Mouse (Mus musculus) embryonic fibroblast, embryonic 13.5 days (primary cell): ENCODE measurements around the gene Ogdhl.

ENCODE experiments used
- CTCF ChIP-seq: IDR thresholded peaks from 2 replicates; pipeline ENCODE4 v1.5.1; 2011; ENCODE audit warnings: mild to moderate bottlenecking, control low read depth, low read length, moderate library complexity, borderline replicate concordance; ENCODE audit not compliant: insufficient read depth
- POLR2A ChIP-seq: IDR thresholded peaks from 2 replicates; pipeline ENCODE4 v1.6.1; 2011; ENCODE audit warnings: low read depth, mild to moderate bottlenecking, control low read depth, low read length, moderate library complexity

- TF ChIP-seq POLR2A, result no peak
- no peak for TF ChIP-seq CTCF
These were observed 59.2 kb downstream of the Ogdhl start for GRCm38 (mm10) chr14:32381066-32381465.
